Comparison of ENCODE assay signal across 8 mouse cellular contexts in the genomic region with DNA sequence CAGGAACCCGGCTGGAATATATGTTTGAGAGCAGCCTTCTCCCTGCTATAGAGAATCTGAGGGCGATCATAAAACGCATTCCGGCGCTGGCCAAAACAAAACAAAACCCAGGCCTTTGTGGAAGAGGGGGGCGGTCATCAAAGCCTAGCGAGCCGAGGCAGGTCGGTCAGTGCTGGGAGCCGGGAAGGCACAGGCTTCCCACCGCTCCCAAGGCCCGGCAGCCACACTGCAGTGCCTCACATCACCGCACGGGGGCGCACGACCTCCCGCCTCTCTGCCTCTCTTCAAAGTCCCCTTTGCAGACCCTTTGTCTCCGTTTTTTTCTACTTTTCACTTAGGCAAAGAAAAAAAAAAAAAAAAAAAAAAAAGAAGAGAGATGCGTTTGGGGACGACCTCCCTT. TPM values are rescaled to one million over a fixed set of nuclear protein-coding genes. Genes with fewer than 3 reads are reported as not detected.
DNase-seq lines count a peak whose midpoint lies in the region; ATAC-seq and TF ChIP-seq lines count a peak whose summit lies in the region.

No protein-coding gene starts in this region.

- no peaks in the 10 kb centered on the region for H3K79me2 ChIP-seq in MEL (ENCODE audit: control insufficient read depth, insufficient read depth, low read length, poor library complexity)

- no peaks in the 10 kb centered on the region for H3K36me3 ChIP-seq in MEL (ENCODE audit: control insufficient read depth in 1 of 2, insufficient read depth in 2 of 2, low read length in 2 of 2)
- H3K36me3 ChIP-seq in forebrain, embryonic 12.5 days (replicated peaks): no peaks in the 10 kb centered on the region
- no peaks in the 10 kb centered on the region for H3K36me3 ChIP-seq in hindbrain, embryonic 14.5 days (replicated peaks; ENCODE audit: control insufficient read depth, insufficient read depth)

- under 1% methylated on average over 20 of the region's 20 CpGs for WGBS in forebrain, embryonic 12.5 days
- under 1% methylated on average over 20 of the region's 20 CpGs for WGBS in hindbrain, embryonic 14.5 days

- TF ChIP-seq EP300 in MEL (IDR thresholded peaks at IDR 0.05; ENCODE audit: low read depth in 1 of 2, low read length in 2 of 2): no peak

- H3K4me2 ChIP-seq in forebrain, embryonic 12.5 days: peak overlapping the region; percentile 31
- peak overlapping the region; percentile 40 for H3K4me2 ChIP-seq in hindbrain, embryonic 14.5 days (replicated peaks)

- H3K4me1 ChIP-seq in MEL (ENCODE audit: control insufficient read depth in 1 of 2, insufficient read depth in 2 of 2, low read length in 2 of 2): no peaks in the 10 kb centered on the region
- no peaks in the 10 kb centered on the region; the same call in none of the 2 replicates for H3K4me1 ChIP-seq in forebrain, embryonic 12.5 days
- H3K4me1 ChIP-seq in hindbrain, embryonic 14.5 days (replicated peaks; ENCODE audit: control insufficient read depth, insufficient read depth, low read length): peaks cover 5% of the 10 kb centered on the region; the same call in 1 of the 2 replicates

- intact Hi-C loops in left cerebral cortex, adult 2 months (cut with DNase I): no loop called here

- TF ChIP-seq RAD21 in MEL (IDR thresholded peaks at IDR 0.05; ENCODE audit: low read depth, low read length): peak; percentile 26

- TF ChIP-seq POLR2A in MEL (IDR thresholded peaks at IDR 0.05; ENCODE audit: control insufficient read depth in 1 of 2, insufficient read depth in 1 of 2, low read depth in 1 of 2, low read length in 2 of 2, poor library complexity in 1 of 2): no peak
- TF ChIP-seq POLR2A in brain, embryonic 14.5 days (IDR thresholded peaks at IDR 0.05; ENCODE audit: borderline replicate concordance, extremely low read depth, insufficient read depth, insufficient read length, poor library complexity, severe bottlenecking): no peak

- peak; percentile 74 to 94 (median 77) for TF ChIP-seq CTCF in MEL (IDR thresholded peaks at IDR 0.05 in 2 of 3, conservative IDR thresholded peaks at IDR 0.05 in 1 of 3; ENCODE audit: control insufficient read depth in 1 of 3, insufficient read depth in 1 of 3, low read depth in 2 of 3, low read length in 3 of 3, poor library complexity in 1 of 3, severe bottlenecking in 1 of 3)
- peak; percentile 99 for TF ChIP-seq CTCF in brain, embryonic 14.5 days (IDR thresholded peaks at IDR 0.05; ENCODE audit: borderline replicate concordance, extremely low read depth, insufficient read depth, insufficient read length)
- peak; percentile 94 for TF ChIP-seq CTCF in left cerebral cortex, adult 2 months (IDR thresholded peaks at IDR 0.05)

- no peak overlapping the region for H3K27ac ChIP-seq in MEL (ENCODE audit: control insufficient read depth, low read depth, low read length)
- no peak overlapping the region for H3K27ac ChIP-seq in forebrain, embryonic 12.5 days
- H3K27ac ChIP-seq in hindbrain, embryonic 14.5 days: no peak overlapping the region
- H3K27ac ChIP-seq in left cerebral cortex, adult 2 months: no peak overlapping the region

- H3K4me3 ChIP-seq in MEL (ENCODE audit: control insufficient read depth in 1 of 2, insufficient read depth in 1 of 2, low read depth in 2 of 2, low read length in 2 of 2): no peak overlapping the region
- no peak overlapping the region for H3K4me3 ChIP-seq in forebrain, embryonic 12.5 days (replicated peaks)
- H3K4me3 ChIP-seq in hindbrain, embryonic 14.5 days (replicated peaks; ENCODE audit: low read length): no peak overlapping the region
- no peak overlapping the region for H3K4me3 ChIP-seq in left cerebral cortex, adult 2 months

- ATAC-seq in forebrain, embryonic 12.5 days (ENCODE audit: low FRiP score): peak; percentile 64
- no peak for ATAC-seq in hindbrain, embryonic 14.5 days (ENCODE audit: low FRiP score)
- peak; percentile 47 for ATAC-seq in megakaryocyte-erythroid progenitor cell, adult 5-6 weeks (replicated peaks; ENCODE audit: low FRiP score, low TSS enrichment, poor library complexity, severe bottlenecking)

- peak; percentile 30 for DNase-seq in MEL (ENCODE audit: low read depth, low spot score)
- peak; percentile 78 for DNase-seq in brain, embryonic 14.5 days (ENCODE audit: low read depth)
- peak; percentile 78 for DNase-seq in hindbrain, embryonic 14.5 days (ENCODE audit: low spot score)
- DNase-seq in left cerebral cortex, adult 2 months (ENCODE audit: extremely low spot score in 1 of 2, low spot score in 2 of 2): peak; percentile 55 to 68
- peak; percentile 45 to 67 for DNase-seq in spleen, postnatal 10 days (ENCODE audit: low spot score in 2 of 2)
- no peak for DNase-seq in natural killer cell, adult 2 months (ENCODE audit: low spot score in 2 of 2)

- H3K9me3 ChIP-seq in MEL (replicated peaks; ENCODE audit: insufficient read depth, low read length): no peaks in the 10 kb centered on the region
- H3K9me3 ChIP-seq in forebrain, embryonic 12.5 days: no peaks in the 10 kb centered on the region
- no peaks in the 10 kb centered on the region for H3K9me3 ChIP-seq in hindbrain, embryonic 14.5 days (ENCODE audit: control insufficient read depth, low read length)

- H3K27me3 ChIP-seq in MEL (ENCODE audit: control insufficient read depth in 1 of 2, insufficient read depth in 2 of 2, low read length in 2 of 2): peaks cover 4 to 5% of the 10 kb centered on the region in 2 experiments; a peak in 3 of 4 replicates
- H3K27me3 ChIP-seq in forebrain, embryonic 12.5 days: peaks cover 15% of the 10 kb centered on the region
- no peaks in the 10 kb centered on the region; the same call in none of the 2 replicates for H3K27me3 ChIP-seq in hindbrain, embryonic 14.5 days (ENCODE audit: control insufficient read depth, insufficient read depth, low read length)

- no peak overlapping the region for H3K9ac ChIP-seq in MEL (ENCODE audit: control insufficient read depth, low read depth, low read length, poor library complexity, severe bottlenecking)
- no peak overlapping the region for H3K9ac ChIP-seq in forebrain, embryonic 12.5 days
- peak overlapping the region; percentile 24; the same call in 1 of the 2 replicates for H3K9ac ChIP-seq in hindbrain, embryonic 14.5 days

TF ChIP-seq in MEL, 35 proteins besides CTCF, POLR2A, EP300 and RAD21:
- no peak for TF ChIP-seq USF2 (IDR thresholded peaks at IDR 0.05; ENCODE audit: borderline replicate concordance in 1 of 2, insufficient read depth in 1 of 2, low read depth in 1 of 2, low read length in 2 of 2)
- TF ChIP-seq SMC3 (IDR thresholded peaks at IDR 0.05; ENCODE audit: low read depth, low read length): peak; percentile 61
- TF ChIP-seq ZC3H11A (IDR thresholded peaks at IDR 0.05; ENCODE audit: low read depth, low read length): peak; percentile 5; the same call in 1 of the 2 replicates
- no peak for TF ChIP-seq KAT2A (conservative IDR thresholded peaks at IDR 0.05; ENCODE audit: low read depth, low read length)

RNA-seq across cellular contexts. Expression of gene Trim29, which starts 23.8 kb away (rescaled TPM):
- not detected in 2 replicates for total RNA-seq in MEL (2012; rRNA removed)
- not detected for polyA plus RNA-seq in MEL (2012; ENCODE audit: insufficient read depth in 1 of 2, insufficient read length in 2 of 2, low read depth in 1 of 2, low replicate concordance in 2 of 2, missing spikeins in 1 of 2)
- 2.8 and 2.9 TPM in 2 replicates for polyA plus RNA-seq in brain, embryonic 14.5 days (2012; rRNA removed)
- polyA plus RNA-seq in forebrain, embryonic 12.5 days (2016; fragmentation: Nextera tagmentation; extraction: Ambion mirVana): 0.65 and 0.67 TPM in 2 replicates
- not detected in 2 replicates for polyA plus RNA-seq in hindbrain, embryonic 14.5 days (2014; fragmentation: Nextera tagmentation; extraction: Ambion mirVana)
- not detected for total RNA-seq in left cerebral cortex, adult 2 months (2021)
- total RNA-seq in megakaryocyte-erythroid progenitor cell, adult 5-6 weeks (2014; fragmentation: Nextera tagmentation): not detected in 2 replicates
- not detected in 2 replicates for total RNA-seq in megakaryocyte-erythroid progenitor cell, adult 5-6 weeks (2017)

RNA-seq across cellular contexts. Expression of gene Oaf, which starts 47.2 kb away (rescaled TPM):
- 57.6 and 64.2 TPM in 2 replicates for total RNA-seq in MEL (2012; rRNA removed)
- polyA plus RNA-seq in MEL (2012; ENCODE audit: insufficient read depth in 1 of 2, insufficient read length in 2 of 2, low read depth in 1 of 2, low replicate concordance in 2 of 2, missing spikeins in 1 of 2): 100 to 1,000 TPM in 1 of 2 experiments, not detected in 1; 137 TPM
- polyA plus RNA-seq in brain, embryonic 14.5 days (2012; rRNA removed): 11.5 and 13.1 TPM in 2 replicates
- 21.9 and 25.6 TPM in 2 replicates for polyA plus RNA-seq in forebrain, embryonic 12.5 days (2016; fragmentation: Nextera tagmentation; extraction: Ambion mirVana)
- polyA plus RNA-seq in hindbrain, embryonic 14.5 days (2014; fragmentation: Nextera tagmentation; extraction: Ambion mirVana): 7.9 and 9.6 TPM in 2 replicates
- 10 to 100 TPM; 13.3 to 18.0 TPM for total RNA-seq in left cerebral cortex, adult 2 months (2021)
- 23.8 and 24.9 TPM in 2 replicates for total RNA-seq in megakaryocyte-erythroid progenitor cell, adult 5-6 weeks (2014; fragmentation: Nextera tagmentation)
- 5.7 and 17.9 TPM in 2 replicates for total RNA-seq in megakaryocyte-erythroid progenitor cell, adult 5-6 weeks (2017)

Comparison
In these comparisons a context has a peak if more than half of its experiments do, and no peak if none do; other contexts are left out.
1. DNase-seq: peak in MEL (single experiment), brain, embryonic 14.5 days (single experiment), hindbrain, embryonic 14.5 days (single experiment), left cerebral cortex, adult 2 months (2 of 2) and spleen, postnatal 10 days (2 of 2); none in natural killer cell, adult 2 months (0 of 2).
2. Peak in every context shown above with its lines, with median percentiles within 50 percentile points of each other: CTCF ChIP-seq.